Mouse (Mus musculus): ENCODE measurements around the gene Mad1l1.

Mad1l1 gene

DNA sequence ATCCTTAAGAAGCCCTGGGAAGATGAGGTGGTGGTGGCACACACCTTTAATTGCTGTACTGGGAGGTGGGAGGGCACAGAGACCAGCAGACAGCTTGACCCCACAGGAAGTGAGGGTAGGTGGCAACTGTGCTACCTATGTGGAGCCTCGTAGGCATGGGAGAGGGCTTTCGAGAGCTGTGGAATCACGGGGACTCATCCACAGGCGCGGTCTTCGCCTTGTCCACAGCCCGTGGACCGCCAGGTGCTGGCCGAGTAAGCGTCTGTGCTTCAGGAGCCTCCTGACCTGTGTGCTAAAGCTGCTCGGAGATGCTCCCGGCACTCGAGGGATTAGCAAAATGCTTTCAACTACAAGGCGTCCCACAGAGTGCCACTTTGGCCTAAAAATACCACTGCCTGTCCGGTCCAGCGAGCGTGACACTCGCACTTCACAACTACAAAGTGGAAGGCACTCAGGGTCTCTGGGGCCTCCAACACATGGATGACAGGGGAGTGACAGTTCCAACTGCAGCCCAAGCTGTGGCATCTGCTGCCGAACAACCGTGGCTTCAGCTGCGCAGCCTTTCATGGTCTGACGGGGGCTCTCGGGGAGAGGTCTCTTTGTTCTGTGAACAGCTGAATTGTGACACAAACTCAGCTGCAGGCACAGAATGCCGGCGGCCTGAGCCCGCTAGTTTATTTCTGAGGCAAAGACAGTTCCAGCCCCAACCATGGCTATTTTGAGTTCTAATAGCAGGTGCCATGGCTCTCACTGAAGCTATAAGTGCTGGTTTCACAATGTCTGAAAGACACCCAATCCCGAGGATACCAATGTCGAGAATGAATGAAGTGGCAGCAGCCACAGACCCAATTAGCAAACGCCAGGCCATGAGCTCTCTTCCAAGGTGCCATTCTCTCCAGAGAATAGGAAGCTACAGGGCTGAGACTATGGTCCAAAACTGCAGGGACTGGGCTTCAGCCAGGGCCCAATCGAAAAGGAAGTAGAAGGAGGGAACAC is 57.3 kb downstream of the Mad1l1 start:
- DNase-seq (ENCODE audit: inconsistent age in 2 of 2, low spot score in 1 of 2), result no peak

DNA sequence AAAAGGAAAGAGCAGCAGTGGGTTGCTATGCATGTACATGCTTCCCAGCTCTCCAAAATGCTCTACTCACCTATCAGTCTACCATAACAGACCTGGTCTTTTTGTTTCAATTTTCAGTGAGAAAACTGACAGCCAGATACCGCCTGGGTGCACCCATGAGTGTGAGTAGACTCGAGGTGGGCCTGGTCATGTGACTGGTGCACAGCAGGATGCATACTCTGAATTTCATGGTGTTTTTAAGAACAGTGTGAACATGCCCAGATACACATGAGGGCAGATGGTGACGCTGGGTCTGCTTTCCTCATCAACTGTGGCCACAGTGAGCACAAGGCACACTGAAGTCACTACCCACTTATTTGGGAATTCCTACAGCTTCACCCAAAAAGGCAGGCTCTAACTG is 59.0 kb downstream of the Mad1l1 start:
- no peak for DNase-seq (ENCODE audit: inconsistent age in 2 of 2, low spot score in 1 of 2)

DNA sequence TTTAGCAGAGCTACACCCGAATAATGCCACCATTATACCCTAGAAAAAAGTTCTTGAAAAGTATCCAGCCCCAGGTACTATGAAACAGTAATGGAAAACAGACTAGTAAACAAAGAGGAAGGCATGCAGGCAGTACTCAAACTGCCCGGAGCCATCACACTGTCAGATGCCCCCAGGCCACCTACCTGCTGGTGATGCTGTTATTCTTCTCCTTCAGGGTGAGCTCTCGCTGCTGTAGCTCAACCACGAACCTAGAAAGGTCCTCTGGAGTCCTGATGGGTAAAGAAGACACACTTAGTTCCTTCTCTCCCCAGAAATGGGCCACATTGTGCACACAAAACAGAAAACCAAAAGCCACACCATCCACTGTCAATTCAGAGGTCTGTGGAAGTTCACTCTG is 60.0 kb downstream of the Mad1l1 start:
- no peak for DNase-seq (ENCODE audit: inconsistent age in 2 of 2, low spot score in 1 of 2)

DNA sequence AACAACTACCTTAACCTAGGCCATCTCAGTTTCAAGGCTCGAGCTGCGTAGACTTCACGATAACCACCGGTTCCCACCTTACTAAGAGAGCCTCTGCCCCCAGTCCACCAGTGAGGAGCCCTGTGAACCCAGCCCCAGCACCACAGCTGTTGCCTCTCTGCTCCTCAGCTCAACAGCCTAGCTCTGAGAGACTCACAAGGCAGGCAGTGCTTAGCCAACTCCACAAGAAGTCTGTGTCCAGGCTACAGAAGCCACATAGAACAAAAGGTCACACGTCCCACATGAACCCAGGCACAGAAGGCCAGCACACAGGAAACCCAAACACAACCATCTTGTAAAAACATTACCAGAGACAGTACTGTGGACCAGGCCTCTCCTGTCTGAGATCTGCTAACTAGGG is 62.7 kb downstream of the Mad1l1 start:
- no peak for DNase-seq (ENCODE audit: inconsistent age in 2 of 2, low spot score in 1 of 2)

DNA sequence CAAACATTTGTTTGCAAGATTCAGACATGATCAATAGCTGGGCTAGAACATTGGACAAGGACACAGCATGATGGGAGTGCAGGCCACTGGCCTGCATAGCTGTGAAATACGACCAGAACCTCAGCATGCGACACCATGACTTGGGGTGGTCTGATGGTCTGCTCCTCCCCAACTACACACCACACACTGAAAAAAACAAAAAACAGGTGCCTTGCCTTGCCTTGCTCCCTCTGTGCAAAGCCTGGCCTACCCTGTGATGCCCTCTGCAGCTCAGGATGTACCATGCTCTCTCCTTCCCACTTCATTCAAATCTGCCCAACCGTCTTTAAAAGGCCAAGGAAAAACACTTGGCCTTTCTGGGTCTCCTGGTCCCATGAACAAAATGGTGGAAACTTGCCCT is 63.3 kb downstream of the Mad1l1 start:
- no peak for DNase-seq (ENCODE audit: inconsistent age in 2 of 2, low spot score in 1 of 2)

DNA sequence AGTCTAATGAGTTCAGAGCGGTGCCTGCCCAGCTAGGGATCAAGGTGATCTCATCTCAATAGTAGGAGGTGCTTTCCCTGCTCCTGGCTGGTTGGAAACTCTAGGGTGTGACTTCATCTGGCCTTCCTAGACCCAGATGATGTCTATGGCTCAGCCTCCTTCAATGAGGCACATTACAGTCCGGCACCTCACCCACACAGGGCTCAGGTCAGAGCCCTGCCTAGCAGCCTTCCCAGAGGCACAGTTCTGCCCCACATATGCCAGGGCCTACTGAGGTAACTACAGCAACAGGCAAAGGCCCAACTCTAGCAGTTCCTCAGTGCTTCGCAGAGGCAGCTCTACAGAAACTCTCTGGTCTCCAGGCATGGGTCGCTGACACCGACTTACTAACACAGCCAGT is 63.9 kb downstream of the Mad1l1 start:
- no peak for DNase-seq (ENCODE audit: inconsistent age in 2 of 2, low spot score in 1 of 2)

DNA sequence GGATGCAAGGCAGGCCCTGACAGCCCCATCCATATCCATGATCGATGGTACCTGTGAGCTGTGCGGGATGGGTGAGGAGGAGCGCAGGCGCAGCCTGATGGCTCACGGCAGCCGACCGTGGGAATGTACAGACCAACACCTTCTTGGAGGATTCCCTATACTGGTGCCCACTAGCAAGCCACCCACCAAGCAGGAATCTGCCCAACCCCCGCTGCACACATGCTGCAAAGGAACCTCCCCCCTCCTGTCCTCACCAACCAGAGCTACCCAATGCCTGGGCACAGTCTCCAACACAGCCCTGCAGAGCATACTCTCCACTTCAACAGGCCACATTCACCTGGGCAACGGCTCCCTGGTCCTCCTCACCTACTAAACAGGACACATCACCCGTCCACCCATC is 64.7 kb downstream of the Mad1l1 start:
- no peak for DNase-seq (ENCODE audit: inconsistent age in 2 of 2, low spot score in 1 of 2)

DNA sequence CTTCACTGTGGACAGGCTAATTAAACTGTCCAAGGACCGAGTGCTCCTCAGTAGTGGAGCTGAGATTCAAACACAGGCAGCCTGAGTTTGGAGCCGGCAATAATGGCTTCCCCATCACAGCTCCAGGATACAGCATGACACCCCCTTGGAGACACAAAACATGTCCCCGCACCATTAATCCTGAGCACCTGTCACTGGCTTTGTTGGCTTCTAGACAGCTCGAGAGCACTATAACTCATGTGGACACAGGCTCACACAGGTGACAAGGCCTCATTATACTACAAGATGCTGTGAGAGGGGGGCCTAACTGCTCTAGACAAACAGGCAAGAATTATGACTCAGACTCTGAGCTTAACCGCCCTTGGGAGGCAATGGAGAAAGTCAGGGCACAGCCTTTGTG is 66.1 kb downstream of the Mad1l1 start:
- DNase-seq (ENCODE audit: inconsistent age in 2 of 2, low spot score in 1 of 2), result no peak

DNA sequence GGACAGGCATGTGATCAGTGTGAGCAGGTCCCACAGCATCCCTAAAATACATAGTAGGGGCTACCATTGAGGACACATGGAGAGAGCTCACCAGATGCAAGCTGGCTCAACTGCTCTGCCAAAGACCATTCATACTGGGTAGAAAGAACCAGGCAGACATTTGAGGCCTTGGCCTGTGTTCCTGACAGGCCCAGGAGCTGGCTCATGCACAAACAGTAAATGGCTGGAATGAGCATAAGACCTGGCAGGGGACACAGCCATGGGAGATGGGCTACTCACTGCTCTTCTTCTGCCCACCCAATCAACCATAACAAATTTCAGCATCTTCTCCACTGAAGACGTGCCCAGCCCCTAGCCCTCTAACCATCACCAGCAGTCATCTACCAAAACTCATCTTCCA is 66.7 kb downstream of the Mad1l1 start:
- no peak for DNase-seq (ENCODE audit: inconsistent age in 2 of 2, low spot score in 1 of 2)

DNA sequence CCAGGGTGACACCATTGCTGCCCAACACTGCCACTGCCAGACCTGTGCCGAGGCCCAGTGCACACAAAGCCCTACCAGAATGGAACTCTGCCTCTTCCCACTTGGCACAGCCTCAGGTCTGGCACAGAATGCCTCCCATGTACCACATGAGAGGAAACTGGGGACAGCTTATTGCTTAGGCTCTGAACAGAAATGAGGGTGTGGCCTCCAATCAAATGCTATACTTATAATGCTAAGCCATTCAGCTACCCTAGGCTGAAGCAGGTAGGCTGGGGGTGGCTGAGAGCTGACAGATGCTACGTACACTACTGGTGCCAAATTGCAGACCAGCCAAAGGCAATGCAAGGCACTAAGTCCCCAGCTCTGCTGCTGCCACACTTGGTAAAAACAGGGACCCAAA is 69.4 kb downstream of the Mad1l1 start:
- no peak for DNase-seq (ENCODE audit: inconsistent age in 2 of 2, low spot score in 1 of 2)

DNA sequence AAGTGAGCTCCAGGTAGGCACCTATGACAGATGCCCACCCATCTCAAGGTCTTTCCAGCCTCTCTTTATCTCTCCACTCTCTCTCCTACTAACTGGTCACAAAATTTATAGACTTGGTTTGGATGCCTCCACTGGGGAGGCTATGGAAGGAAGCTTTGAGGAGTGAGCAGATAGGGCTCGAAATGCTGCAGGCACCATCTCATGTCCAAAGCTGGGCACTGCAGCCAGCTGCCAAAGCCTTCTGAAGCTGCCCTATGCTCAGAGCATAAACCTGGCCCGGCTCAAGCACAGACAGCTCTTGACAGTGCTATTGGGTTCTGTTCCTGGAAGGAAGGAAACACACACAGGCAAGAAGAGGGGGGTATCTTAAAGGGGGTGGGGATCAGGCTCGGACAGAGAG is 71.0 kb downstream of the Mad1l1 start:
- no peak for DNase-seq (ENCODE audit: inconsistent age in 2 of 2, low spot score in 1 of 2)

DNA sequence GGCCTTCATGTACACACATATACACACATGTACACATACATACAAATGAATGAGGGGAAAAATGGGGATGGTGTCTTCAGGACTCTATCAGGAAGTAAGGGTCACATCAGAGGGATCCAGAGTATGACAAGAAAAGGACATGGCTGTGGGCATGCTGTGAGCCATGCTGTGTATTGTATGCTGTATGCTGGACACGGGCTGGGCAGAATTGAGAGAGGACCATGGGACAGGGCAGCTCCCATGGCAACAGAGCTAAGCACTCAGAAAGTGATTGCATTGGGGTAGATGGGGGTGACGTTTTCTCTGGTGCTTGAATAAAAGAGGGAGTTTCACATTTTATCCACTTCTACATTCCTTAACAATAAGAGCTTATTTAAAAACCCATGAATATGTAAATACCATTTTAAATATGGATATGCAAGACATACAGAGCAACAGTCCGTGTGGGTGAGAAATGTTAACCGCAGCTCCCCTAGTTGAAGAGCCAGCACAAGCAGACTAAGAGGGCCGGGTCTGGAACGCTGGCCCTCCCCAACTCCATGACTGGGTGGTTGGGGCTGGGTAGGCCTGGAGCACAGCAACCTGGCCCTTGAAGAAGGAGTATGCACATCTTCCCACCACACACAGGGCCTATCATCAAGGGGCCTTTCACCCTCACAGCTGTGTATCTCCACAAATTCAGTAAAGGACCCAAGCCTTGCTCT is 71.8 kb downstream of the Mad1l1 start:
- no peak for DNase-seq (ENCODE audit: inconsistent age in 2 of 2, low spot score in 1 of 2)

DNA sequence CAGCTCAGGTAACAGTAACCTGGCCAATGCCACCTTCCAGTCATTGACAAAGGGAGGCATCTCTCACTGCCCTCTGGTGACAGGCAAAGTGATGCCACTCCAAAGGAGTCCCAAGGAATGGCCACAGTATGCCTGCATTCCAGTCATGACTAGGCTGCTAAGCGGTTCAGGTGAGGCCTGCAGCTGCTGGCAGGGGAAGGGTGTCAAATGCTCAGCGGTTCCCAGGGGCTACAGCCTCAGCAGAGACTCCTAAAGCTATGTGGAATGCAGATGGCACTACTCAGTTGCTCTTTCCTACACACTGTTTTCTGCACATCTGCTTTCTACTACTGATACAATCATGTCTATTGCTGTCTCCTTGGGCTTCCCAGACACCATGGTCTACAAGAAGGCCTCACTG is 73.3 kb downstream of the Mad1l1 start:
- DNase-seq (ENCODE audit: inconsistent age in 2 of 2, low spot score in 1 of 2), result no peak

DNA sequence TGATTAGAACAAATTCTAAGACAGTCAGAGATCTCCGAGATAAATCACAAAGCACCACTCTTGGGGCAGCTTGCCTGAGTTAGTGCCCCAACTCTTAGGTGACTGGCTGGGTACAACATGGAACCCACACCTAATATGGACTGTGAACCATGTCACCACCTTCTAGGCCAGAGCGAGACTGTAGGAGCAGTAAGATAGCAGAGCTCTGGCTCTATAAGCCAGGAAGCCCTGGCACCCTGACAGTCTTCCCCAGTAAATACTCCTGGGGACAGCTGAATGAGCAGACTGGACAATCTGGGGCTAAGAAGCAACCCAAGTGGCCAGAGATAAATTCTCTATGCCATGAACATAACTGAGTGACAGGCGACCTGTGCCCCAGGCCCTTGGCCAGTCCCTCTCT is 81.1 kb downstream of the Mad1l1 start:
- no peak for DNase-seq (ENCODE audit: inconsistent age in 2 of 2, low spot score in 1 of 2)

DNA sequence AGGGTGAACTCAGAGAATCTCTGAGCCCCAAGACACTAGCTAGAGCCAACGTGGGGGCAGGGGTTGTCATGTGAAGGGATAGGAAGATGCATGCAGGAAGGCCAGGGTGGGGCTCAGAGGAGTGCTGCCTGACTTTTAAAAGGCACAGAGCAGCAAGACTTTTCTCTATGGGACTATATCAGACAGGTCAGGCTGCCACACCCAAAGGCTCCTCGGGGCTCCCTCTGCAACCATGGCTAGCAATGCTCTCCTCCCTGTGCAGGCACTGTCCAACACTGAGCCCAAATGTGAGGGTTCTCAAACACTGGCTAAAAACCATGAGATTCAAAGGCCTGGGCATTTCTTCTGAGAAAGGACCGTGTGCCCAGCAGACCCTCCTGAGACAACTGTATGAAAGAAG is 82.5 kb downstream of the Mad1l1 start:
- no peak for DNase-seq (ENCODE audit: inconsistent age in 2 of 2, low spot score in 1 of 2)

DNA sequence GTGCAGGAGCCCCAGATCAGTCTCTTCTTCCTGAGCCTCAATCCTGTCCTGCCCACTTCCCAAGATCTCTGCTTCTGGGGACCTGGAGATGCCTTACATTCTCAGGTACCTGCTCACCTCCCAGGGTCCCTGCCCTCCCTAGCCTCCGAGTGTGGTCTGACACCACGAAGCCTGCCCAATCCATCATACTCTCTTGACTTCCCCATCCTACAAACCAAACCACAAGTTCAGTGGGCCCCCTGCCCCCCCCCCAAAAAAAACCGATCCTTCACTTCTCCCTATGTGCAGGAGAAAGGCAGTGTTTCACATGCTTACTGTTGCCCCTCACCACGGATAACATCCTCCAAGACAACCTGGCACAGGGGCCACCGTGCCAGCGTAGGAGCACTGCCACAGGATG is 90.5 kb downstream of the Mad1l1 start:
- DNase-seq (ENCODE audit: inconsistent age in 2 of 2, low spot score in 1 of 2), result no peak

DNA sequence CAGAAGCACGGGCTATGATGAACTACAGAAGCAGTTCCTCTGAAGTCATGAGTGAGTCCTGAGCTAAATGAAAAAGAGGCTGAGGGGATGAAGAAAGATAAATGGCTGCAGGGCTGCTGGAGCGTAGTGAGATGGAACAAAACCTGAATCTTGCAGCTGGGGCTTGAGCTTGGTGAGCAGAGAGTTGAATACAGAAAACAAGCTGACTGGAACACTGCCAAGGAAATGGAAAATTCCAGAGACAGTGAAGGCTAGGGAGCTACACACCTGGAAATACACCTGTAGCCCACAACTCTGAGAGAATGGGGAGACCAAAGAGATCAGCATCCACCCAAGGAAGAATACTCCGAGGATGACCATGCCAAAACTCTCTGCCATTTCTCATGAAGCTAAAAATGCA is 93.0 kb downstream of the Mad1l1 start:
- DNase-seq (ENCODE audit: inconsistent age in 2 of 2, low spot score in 1 of 2), result no peak

DNA sequence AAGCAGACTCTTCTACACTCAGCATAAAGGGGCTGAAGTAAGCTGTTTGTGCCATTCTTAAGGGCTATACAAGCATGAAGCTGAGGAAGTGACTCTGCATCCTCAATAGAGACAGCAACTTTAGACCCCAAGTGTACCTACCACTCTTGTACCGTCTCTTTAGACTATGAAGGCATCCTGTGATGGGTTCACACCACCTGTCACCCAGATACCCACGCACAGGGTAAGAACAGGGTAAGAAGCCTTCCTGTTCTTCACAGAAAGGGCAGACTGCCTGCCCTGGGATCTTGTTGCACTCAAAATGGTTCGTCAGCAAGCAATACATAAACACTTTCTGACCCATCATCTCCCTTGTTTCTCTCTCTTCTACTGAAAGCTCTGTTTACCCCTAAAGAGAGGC is 94.5 kb downstream of the Mad1l1 start:
- DNase-seq (ENCODE audit: inconsistent age in 2 of 2, low spot score in 1 of 2), result no peak

DNA sequence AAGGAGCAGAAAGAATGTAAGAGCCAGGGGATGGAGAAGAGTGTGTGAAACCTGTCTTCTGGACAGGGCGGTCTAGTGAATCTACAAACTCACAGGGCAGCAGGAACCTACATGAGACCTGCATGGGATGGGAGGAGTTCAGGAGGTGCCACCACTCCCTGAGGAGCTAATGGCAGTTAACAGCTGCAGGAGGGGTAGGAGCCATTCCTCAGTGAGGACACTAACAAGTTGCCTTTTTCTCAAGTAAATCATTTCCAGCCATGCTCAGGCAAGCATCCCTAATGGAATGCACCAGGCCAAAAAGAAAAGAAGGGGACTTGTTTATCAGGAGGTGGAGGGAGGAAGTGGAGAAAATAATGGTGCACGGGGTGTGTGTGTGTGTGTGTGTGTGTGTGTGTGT is 95.5 kb downstream of the Mad1l1 start:
- no peak for DNase-seq (ENCODE audit: inconsistent age in 2 of 2, low spot score in 1 of 2)

DNA sequence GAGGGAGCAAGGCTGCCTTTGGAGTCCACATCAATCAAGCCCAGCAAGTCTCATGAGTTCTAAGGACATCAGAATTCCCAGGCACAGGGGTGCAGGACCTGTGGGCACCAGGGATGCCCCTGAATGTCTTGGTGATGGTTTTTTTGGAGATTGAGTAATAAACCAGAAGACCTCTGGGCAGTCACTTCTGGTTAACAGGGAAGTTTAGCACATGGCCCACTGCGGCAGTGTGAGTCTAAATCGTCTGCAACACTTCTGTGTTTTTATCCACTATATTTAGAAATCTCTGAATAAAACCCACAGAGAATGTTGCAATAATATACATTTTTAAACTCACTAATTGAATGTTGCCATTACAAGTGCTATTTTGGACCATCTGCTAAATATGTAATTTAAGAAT is 96.2 kb downstream of the Mad1l1 start:
- DNase-seq (ENCODE audit: inconsistent age in 2 of 2, low spot score in 1 of 2), result no peak

DNA sequence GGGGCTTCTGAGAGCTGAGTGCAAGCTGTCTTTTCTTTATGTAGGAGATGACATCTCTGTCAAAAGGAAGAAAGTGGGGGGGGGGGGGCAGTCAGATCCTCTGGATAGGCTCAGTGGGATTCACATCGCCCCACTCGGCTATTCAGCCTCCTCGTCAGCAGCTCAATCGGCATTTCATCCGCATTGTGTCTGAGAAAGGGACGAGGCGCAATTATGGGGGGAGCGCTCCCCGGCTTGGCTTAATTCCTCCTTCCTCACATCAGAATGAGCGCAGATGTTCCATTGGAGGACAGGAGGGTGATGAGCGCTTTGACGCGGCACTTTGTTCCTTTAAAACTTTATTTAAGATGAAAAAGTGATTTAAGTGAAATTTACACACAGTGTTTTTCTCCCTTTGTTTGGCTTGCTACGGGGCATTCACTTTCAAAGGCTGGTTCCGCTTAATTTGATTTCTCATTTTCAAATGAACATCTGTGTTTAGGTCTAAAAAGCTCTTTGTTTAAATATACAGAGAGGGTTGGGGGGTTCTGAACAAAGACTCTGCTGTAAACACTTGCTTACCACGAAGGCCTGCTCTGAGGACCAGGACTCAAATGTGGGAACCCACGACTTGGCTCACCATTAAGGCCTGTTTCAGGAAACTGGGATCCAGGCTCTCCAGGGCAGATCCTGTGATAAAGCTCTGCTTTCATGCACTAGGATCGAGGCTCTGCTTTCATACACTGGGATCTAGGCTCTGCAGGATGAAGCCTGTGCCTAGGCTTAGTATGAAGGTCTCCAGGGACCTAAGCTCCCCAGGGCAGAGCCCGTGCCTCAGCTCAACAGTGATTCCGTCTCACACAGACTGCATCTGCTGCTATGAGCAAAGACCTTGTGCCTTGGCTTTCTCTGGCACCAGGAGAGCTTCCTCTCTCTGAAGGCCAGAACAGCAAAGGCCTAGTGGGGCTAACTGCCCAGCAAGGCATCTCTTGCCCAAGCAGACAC is 98.0 kb downstream of the Mad1l1 start:
- DNase-seq (ENCODE audit: inconsistent age in 2 of 2, low spot score in 1 of 2), result no peak

Measured in adrenal gland, adult (tissue).